Mouse (Mus musculus) G1E (cell line): ENCODE data around the gene Abr.

Experiments
- CTCF ChIP-seq: IDR thresholded peaks from 2 replicates; pipeline ENCODE4 v1.5.1; 2012; ENCODE audit warnings: low read depth, low read length, inconsistent platforms, mixed read lengths
- GATA1 ChIP-seq: IDR thresholded peaks from 2 replicates; pipeline ENCODE4 v1.6.1; 2012; ENCODE audit warnings: borderline replicate concordance, low read length, inconsistent platforms, mixed read lengths
- GATA2 ChIP-seq: IDR thresholded peaks from 2 replicates; pipeline ENCODE4 v1.6.1; 2012; ENCODE audit warnings: low read depth, low read length, inconsistent platforms, borderline replicate concordance
- POLR2AphosphoS5 ChIP-seq: IDR thresholded peaks from 2 replicates; pipeline ENCODE4 v1.6.1; 2012; ENCODE audit warnings: low read depth, low read length, inconsistent platforms; ENCODE audit not compliant: insufficient replicate concordance
- TAL1 ChIP-seq: conservative IDR thresholded peaks from 2 replicates; pipeline ENCODE4 v1.6.1; 2012; ENCODE audit warnings: low read depth, low read length, inconsistent platforms, mixed read lengths

DNA sequence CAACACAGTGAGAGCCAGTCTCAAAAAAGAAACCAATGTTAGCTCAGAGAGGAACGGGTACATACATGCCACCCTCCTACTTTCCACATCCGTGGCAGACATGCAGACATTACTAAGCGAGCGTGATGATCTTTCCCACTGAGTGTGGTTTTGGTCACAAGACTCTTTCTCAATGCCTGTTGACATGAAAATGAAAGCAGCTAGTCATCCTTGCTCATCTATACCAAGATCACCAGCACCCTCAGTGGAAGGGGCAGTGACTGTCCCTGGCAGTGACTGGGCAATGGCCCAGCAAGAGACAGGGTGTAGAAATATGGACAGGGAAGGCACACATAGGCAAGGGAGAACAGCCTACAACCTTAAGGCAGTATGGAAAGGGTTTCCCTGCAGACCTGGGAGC is 142.4 kb downstream of the Abr start:
- TF ChIP-seq CTCF: no peak
- TF ChIP-seq GATA1: no peak
- TF ChIP-seq TAL1: no peak
- TF ChIP-seq POLR2AphosphoS5: no peak
- TF ChIP-seq GATA2: no peak
